Mouse (Mus musculus): ENCODE measurements at regions not wholly inside any gene's neighbourhood (a gene's known extent, or its start where the extent isn't known, plus 50 kb on each side); places are given as distances from the start of the nearest gene placed in this dataset.

DNA sequence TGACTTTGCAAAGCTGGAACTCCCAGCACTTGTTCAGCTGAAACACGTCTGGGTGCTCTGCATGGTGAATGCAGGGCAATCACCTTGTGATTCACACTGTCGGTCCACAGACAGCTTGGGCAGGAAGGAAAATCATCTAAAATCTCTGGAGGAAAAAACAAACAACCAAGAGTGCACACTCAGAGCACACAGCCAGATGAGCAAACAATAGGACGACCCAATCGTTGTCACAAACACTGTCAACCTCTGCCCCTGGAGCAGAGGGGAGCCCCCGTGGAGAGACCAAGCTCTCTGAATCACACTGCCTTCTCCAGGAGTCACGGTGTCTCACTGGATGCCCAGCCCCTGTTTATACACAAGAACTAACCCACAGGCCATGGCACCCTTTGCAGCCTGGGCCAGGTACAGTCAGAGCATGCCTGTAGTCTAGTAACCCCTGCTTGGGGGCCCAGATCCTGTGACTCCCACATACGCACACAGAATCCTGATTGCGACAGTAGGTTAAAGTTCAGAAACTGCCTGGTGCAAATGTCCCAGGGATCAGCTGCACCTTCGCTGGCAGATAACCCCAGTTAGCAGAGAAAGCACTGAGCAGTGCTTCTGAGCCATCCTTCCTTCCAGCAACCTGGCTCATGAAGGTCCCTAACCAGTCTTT, 63.0 kb upstream of the Rreb1 start:
- no peak for TF ChIP-seq CTCF (IDR thresholded peaks at IDR 0.05; ENCODE audit: insufficient read depth, low read length)
- TF ChIP-seq POLR2A (IDR thresholded peaks at IDR 0.05; ENCODE audit: borderline replicate concordance, extremely low read depth, low read depth, low read length) = no peak

All from lung, adult 2 months (tissue).